Mouse (Mus musculus) frontal cortex, postnatal 25 days (tissue): ENCODE results near the gene Tbc1d10b.

ENCODE experiments used
- DNase-seq, 2 experiments: peaks; one replicate each; pipeline ENCODE4 v3.0.0; 2022; ENCODE audit warnings: low spot score in 2 of 2

Tbc1d10b gene

GRCm38 (mm10) chr7:127162546-127162945 is 45.7 kb downstream of the Tbc1d10b start:
- no peak for DNase-seq

- no peak for DNase-seq
Measured at GRCm38 (mm10) chr7:127157548-127157947, 50.7 kb downstream of the Tbc1d10b start.

GRCm38 (mm10) chr7:127153477-127153876 is 54.8 kb downstream of the Tbc1d10b start:
- DNase-seq: no peak

- DNase-seq: no peak
Measured at GRCm38 (mm10) chr7:127152464-127152863, 55.8 kb downstream of the Tbc1d10b start.

- DNase-seq: no peak
Measured at GRCm38 (mm10) chr7:127147901-127148300, 60.4 kb downstream of the Tbc1d10b start.
